Mouse (Mus musculus) heart, adult 18-20 months (tissue): ENCODE data around the gene Tiam1. TPM values are rescaled to one million over a fixed set of nuclear protein-coding genes. Genes with fewer than 3 reads are reported as not detected.

Source experiments
- DNase-seq, 2 experiments: peaks; one replicate each; pipeline ENCODE4 v3.0.0; 2021 to 2022; ENCODE audit warnings: mixed read lengths in 1 of 2
- total RNA-seq, 2 experiments: library from RNA; stranded (reverse); gene quantifications; 2 replicates each; pipeline ENCODE4 v1.2.3; 2021

Tiam1 gene
- total RNA-seq, 2 experiments from 2014 or later: 8.1 to 8.5 TPM

DNA sequence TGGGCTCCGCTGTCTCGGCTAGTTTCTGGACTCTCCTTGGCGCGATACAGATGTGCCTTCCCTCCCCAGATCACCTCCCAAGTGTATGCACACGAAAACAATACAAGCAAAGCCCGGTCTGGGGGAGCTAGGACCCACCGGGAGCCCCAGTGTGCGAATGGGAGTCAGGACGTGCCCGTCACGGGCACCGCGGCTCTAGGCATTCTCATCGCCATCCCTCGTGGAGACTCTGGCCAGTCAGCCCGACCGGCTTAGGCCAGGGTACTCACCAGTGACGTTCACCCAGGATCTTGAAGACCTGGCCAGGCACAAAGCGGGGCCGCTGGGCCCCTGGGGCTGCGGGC lies 181 bp downstream of the Tiam1 start:
- DNase-seq: no peak

DNA sequence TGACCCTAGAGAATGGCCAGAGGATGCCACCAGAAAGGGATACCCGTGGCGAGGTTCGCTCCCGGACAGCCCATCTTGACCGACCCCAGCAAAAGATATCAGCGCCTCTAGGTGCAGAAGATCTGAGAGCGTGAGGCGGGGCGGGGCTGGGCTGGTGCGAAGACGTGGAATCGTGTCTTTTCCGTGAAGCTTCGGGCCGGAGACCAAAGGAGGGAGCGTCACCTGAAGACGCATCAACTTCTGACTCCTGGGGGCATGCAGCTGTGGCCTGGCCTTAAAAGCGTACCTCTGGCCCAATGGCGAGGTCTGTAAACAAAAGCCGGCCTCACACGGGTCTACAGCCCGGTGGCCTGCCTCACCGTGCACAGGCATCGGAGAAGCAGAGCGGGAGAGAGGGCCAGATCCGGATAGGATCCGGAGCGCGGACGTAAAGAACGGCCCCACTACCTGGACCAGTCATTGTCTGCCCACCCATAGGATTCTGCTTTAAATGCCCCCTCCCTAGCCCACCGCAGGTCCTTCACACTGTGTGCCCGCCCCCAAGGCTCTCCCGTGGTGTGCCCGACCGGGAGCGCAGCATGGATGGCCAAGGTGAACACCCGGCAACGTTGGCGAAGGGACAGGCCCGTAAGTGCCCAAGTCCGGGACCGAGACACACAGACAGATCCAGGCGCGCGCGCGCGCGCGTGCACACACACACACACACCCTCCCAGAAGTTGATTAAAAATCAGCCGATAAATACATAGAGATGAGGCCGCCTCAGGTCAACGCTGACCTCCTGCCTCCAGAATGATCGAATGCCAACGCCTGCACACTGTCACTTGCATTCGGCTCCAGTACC lies 774 bp downstream of the Tiam1 start:
- DNase-seq: peak; percentile 19 to 49

DNA sequence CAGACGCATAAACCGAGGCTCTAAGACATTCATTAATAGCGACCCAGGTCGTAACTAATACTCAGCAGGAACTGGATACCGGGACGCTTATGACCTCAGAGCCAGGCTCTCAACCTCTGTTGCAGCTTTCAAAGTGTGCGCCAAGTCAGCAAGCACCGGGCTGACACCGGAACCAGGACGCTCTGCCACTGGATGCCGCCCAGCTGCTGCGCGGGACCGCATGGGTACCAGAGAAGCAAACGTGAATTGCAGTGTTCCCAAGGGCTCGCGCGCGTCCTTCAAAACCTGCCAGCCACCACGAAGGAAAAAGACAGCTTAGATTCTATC lies 1.4 kb downstream of the Tiam1 start:
- DNase-seq: peak; percentile 4 to 23

DNA sequence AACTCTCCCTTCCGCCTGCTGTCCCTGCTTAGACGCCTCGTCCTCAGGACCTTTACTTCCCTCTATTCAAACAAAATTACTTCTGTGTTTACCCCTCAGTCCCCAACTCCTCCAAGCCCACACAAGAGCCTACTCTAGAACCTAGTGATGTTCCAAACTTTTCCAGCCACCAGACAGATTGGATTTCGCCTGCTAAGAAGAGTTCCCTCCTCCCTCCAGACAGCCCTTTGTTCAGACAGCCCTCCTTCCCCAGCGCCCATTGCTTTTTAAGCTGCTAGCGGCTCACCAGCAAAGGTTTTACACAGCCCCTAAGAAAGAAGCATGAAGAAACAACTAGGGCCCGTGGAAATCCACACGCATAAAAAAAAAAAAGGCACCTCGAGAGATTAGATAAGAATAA lies 2.0 kb downstream of the Tiam1 start:
- DNase-seq: no peak

DNA sequence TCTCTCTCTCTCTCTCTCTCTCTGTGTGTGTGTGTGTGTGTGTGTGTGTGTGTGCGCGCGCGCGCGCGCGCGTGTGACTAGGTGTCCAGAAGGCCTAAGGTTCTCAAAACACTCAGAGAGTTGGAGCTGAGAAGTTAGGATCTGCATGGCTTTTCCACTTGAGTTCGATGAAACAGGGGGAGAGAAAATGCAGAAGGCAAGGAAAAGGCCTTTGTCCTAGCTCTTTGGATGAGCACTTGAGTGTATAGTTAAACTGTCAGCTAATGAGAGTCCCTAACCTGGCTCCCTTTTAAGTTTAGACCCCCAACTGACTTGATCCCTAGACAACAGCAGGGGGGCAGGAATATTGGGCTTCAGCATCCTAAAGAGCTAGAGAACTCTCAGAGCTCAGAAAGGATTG lies 3.0 kb downstream of the Tiam1 start:
- DNase-seq: no peak

DNA sequence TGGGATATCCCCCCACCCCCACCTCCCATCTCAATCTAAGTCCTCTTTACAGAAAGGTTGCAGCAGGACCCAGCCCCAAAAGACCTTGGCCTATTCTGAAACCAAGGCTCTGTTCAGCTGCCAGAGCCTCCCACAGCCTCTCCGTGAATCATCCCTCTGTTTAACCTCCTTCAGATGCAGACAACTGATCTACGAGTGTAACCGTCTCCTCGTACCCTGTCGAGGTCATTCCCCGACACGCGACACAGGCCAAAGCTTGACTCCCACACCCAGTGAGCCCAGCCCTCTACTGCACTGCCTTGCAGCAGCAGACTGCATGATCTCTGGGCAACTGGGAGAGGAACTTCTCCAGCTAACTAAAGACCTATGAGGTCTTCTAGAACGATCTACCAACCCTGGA lies 3.9 kb downstream of the Tiam1 start:
- DNase-seq: no peak

DNA sequence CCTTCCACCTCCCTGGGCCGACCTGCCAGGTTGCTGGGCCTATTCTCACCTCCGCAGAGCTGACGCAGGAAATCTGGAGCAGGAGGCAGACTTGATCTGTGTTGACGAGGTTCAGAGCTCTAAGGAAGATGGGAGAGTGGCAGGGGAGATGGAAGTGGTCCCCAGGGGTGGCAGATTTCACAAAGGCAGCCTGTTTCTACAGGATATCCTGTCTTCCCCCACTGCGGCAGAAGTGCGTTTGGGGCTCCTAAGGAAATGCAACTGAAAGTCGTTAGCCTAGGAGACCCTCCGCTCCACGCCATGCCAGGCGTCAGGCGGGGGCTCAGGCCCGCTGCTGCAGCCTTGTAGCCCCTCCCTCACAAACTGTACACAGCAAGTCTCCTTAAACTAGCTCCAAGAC lies 5.4 kb downstream of the Tiam1 start:
- DNase-seq: no peak

DNA sequence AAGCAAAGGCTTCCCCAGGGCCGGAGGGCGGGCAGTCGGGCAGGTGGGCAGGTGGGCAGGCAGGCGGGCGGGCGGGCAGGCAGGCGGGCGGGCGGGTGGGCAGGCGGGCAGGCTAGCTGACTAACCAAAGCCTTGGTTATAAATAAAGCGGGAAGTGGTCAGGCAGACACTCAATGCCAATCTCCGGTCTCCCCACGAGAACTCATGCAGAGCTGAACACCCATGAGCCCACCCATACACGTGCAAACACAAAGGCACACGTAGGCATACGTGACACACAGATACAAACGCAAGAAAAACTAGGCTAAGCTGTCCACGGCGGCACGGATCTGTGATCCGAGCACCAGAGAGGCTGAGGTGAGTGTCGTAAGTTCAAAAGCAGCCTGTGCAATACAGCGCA lies 6.4 kb downstream of the Tiam1 start:
- DNase-seq: no peak

DNA sequence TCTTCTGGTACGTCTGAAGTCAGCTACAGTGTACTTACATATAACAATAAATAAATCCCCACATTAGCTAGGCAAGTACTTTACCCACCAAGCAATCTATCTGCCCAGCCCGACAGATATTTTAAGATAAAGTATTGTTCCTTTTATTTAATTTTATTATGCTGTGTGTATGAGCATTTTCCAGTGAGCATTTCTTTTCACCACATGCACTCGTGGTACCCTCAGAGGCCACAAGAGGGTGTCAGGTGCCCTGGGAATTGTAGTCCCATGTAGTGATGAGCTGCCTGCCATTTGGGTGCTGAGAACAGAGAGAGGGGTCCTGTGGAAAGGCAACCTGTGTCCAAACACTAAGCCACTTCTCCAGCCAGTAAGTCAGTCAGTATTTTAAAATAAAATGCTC lies 8.0 kb downstream of the Tiam1 start:
- no peak for DNase-seq

DNA sequence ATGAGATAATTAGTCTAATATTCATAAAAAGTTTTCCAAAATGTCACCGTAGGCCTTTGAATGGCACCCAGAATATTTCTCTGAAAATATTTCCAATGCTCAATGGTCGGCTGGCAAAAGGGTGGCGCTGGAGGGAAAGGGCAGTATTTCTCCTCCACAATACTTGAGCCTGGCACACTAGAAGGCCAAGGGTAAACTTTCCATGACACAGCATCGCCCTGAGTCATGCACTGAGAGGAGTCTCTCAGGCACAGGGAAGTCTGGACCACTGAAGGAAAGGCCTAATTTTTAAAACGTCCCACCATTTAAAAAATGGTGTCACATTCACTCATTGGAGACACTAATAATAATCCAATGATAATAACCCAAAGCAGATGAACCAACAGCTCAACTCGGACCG lies 9.2 kb downstream of the Tiam1 start:
- DNase-seq: no peak

DNA sequence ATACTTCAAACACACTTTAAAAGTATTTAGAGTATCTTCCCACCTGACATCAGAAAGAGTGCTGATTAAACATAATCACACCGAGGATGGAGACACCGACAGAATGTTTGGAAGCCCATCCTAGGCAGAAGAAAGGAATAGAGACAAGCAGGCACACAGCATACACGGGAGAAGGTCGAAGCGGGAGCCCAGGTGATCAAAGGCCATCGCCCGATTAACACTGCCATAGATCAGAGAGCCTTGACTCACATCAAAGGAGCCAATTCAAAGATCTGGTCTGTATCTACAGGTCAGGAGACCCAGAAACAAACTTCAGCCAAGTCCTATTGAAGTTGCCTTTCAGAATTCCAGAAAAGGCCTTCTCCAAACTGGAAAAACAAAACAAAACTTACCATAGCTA lies 10.8 kb downstream of the Tiam1 start:
- no peak for DNase-seq

DNA sequence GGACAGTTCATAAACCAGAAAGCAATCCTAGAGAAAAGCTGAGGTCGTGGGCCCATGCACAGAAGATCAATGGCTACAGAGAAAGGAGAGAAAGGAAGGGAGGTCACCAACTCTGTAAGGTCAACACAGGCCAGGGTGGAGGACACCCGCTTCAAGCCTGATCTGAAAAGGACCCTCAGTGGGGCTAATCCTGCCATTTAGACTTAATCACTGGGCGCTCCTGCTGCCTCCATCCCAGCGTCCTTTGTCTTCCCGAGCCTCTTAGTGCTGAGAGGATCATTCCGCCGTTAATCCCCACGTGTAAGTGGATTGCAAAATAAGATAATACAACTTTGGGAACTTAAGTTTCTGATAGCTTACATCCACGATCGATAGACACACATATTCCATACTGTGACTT lies 11.2 kb downstream of the Tiam1 start:
- no peak for DNase-seq

DNA sequence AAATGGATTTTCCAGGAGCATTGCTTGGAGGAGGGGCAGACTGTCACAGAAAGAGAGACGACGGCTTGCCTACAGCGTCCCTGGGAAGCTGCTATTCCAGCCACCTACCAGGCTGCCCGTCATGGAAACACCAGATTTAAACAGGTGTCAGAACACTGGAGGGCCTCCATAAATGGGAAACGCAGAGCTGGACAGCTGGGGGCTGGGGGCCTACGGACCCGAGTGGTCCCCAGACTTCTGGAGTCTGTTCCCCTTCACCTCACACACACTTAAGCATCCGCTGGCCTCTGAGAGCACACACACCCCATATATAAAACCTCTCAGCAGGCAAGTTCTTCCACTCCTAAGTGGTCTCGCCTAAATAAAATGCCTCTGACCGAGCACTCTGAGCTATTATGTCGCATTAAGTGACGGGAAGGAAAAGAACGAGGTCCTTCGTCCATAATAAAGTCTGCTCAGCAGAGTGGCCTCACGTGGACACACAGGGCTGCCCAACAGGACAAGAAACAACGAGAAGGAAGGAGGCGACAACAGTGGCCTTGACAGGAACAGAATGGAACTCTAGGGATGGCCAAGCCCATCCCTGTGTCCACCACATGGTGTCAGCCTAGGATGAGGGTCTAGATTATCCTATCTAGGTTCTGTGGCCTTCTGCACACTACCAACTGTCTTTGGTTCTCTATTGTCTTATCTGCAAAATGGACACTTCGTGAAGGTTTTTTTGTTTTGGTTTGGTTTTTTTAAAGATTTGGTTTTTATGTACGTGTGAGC lies 14.6 kb downstream of the Tiam1 start:
- DNase-seq: no peak

DNA sequence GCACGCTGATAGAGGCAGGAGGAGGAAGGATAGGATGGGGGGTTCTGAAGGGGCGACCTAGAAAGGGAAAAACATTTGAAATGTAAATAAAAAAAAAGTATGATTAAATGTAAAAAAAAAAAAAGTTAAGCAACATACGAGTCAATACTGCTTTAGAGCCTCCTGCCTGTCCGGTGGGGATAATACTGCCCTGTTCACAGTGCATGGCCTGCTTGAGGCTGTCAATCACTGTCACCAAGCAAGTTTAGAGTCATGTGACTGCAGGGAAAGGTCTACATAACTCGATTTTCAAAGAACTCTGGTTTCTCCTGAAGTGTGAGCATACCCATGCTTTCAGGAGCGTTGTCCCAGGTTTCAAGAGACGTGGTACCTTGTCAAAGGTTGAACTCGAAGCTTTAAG lies 15.2 kb downstream of the Tiam1 start:
- no peak for DNase-seq

DNA sequence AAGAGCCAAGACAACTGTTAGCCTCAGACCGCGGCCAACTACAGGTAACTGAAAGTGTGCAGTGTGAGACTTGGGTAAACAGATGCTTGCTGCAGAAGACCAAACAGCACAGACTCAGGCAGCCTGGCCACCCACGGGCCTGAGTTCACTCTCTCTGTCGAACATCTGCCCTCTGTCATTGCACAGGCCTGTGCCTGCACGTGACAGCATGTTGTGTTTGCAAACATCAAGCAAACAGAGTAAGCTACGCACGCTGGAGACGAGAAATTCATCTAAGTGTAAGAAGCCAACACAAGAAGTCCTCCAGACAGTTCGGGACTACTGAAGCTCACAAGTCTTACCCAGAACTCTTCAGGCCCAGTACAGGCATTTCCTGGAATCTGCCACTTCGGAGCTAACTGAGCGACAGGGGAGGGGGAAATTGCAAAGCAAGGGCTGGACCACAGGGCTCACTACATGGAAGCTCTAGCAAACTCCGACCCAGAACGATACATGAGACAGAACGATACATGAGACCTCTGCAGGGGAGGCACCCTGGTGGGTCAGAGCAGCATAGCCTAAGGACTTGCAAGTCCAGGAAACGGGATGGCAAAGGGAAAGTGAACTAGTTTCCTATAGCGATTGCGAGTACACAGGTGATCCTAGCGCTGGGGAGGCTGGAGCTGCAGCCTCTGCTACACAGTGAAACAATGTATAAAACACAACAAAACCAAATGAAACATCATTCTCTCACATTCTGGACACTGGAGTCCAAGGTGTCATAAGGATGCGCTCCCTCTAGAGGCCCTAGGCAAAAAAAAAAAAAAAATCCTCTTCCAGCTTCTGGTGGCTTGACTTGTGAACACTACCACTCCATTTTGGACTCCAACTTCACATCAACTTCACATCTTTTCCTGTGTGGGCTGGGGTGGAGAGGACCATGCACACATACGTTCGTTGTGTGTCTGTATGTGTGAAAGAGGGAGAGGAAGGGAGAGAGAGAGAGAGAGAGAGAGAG lies 18.0 kb downstream of the Tiam1 start:
- DNase-seq: no peak

DNA sequence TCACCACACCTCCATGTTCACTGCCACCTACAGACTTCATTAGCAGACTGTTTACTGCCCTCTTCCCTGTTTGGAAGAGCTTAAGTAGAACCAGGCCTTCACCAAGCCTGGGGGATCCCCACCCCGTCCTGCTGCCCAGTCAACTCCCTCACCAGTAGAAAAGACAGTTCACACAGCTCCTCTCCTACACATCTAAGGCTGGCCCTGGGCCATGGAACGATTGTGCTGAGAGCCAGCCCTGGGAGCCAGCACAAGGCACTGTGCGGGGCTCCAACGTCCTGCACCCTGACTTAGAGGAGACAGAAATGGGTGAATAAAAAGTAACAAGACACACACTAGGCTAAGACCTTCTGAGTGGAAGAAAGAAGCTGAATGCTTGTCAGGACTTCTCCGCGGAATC lies 20.5 kb downstream of the Tiam1 start:
- no peak for DNase-seq

DNA sequence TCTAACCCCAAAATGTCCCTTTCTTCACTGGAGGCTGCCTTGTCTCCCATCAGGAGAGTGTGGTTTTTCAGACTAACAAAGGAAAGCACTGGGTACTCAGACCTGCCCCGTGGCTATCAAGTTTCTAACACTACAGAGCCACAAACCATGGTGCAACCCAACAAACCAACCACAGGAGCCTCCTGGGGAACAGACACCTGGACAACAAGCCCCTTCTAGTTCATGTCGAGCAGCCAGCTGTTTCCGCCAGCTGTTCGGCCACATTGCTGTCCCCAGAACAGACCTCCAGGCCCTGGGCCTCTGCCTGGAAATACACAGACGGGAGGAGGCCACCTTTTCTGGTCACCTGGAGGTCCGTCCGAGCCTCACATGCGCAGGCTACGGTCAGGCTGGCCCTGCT lies 21.1 kb downstream of the Tiam1 start:
- DNase-seq: no peak

DNA sequence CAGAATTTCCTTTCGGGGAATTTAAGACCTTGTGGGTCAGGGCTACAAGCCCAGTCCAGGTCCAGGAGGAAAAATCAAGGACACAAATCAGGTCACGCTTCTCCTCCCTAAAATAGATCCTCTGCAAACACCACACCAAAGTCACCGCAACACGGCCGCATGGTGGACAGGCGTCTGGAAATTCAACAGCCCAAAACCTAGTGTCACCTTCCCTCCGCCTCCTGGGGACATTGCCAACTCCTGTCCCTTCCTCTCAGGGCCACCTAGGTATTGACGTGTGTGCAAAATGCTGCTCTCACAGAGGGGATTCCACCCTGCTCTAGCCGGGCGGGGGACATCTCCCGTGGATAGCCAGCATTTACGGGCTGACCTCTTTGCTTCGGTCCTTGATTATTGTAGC lies 21.8 kb downstream of the Tiam1 start:
- peak; percentile 28 to 34 for DNase-seq

DNA sequence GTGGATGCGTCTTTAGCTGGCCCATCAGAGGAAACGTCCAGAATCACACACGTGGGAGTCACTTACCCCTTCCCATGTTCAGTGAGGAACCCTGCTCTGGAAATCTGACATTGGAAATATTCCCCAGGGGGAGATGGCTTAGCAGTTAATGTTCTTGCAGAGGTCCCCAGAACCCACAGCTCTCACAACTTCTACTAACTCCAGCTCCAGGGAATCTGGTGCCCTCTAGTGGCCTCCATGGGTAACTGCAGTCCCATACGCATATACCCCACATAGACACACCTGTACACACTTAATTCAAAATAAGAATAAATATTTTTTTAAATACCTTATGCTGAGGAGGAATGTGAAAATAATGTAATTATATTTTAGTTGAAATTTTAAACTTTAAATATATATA lies 23.6 kb downstream of the Tiam1 start:
- DNase-seq: no peak

DNA sequence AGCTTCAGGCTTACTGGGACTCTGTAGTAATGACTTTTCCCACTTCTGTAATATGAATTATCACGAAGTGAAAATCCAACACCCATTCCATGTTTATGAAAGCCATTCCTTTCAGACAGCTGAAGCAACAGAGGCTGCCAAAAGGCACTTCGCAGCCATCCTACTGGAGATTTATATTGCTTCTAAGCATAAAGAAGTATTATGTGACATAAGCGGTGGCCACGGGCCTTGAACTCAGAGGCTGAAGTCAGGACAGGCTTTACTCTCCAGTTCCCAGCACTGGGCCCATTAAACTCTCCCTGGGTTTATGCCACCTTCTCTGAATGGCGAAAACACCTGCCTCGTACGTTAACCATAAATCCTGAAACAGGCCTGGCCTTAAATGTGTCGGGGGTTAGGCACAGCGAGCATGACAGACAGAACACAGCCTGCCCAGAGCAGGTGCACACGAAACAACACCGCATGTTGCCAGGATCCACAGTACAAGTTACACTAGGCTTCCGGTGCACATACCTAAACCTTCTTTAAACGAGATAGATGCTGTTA lies 26.9 kb downstream of the Tiam1 start:
- DNase-seq: no peak

DNA sequence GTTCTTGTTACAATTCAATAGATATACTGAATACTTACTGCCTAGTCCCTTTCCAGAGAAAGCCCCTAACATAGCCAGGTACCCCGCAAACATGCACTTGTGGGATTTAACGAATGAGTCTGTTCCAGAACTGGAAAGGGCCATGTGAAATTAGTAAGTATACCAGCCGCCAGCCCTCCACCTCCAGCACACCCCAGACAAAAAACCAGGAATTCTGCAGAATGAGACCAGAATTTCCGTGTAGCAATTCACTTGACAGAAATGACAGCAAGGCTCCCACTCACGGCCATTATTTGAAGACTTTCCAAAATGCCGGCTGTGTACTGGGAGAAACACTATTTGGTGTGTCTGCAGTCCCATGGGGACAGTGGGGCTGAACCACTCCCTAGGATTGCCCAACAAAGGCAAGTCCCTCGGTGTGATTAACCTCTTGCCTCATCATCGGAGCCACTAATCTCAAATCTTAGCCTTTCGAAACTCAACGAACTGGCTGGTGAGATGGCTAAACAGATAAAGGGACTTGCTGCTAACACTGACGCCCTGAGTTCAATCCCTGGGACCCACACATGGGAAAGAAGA lies 30.9 kb downstream of the Tiam1 start:
- peak; percentile 60 to 73 for DNase-seq

DNA sequence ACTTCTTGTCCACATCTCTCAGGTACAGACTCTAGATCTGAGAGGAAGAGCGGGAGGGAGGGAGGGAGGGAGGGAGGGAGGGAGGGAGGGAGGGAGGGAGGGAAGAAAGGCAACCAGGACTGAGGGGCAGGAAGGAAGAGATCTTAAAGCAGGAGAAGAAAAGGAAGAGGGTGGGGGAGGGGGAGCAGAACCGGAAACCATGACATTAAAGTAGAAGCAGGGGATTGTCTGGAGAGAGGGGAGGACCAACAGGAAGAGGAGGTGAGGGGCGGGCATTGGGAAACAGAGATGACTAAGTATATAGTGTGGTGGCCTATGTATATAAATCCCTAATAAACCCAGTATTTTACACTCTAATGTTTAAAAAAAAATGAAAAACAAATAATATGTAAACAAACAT lies 34.1 kb downstream of the Tiam1 start:
- no peak for DNase-seq
